Mouse (Mus musculus): Measurements from ENCODE around the gene Zc3h12b. TPM values are rescaled to one million over a fixed set of nuclear protein-coding genes. Genes with fewer than 3 reads are reported as not detected.

The Zc3h12b gene
- total RNA-seq (2012; rRNA removed) (under 0.01 and 0.04 TPM in 2 replicates), total RNA-seq (2014; rRNA removed) (not detected in 2 replicates), polyA plus RNA-seq (2012; ENCODE audit: insufficient read length, low read depth) (0.16 and 0.20 TPM in 2 replicates)

DNA sequence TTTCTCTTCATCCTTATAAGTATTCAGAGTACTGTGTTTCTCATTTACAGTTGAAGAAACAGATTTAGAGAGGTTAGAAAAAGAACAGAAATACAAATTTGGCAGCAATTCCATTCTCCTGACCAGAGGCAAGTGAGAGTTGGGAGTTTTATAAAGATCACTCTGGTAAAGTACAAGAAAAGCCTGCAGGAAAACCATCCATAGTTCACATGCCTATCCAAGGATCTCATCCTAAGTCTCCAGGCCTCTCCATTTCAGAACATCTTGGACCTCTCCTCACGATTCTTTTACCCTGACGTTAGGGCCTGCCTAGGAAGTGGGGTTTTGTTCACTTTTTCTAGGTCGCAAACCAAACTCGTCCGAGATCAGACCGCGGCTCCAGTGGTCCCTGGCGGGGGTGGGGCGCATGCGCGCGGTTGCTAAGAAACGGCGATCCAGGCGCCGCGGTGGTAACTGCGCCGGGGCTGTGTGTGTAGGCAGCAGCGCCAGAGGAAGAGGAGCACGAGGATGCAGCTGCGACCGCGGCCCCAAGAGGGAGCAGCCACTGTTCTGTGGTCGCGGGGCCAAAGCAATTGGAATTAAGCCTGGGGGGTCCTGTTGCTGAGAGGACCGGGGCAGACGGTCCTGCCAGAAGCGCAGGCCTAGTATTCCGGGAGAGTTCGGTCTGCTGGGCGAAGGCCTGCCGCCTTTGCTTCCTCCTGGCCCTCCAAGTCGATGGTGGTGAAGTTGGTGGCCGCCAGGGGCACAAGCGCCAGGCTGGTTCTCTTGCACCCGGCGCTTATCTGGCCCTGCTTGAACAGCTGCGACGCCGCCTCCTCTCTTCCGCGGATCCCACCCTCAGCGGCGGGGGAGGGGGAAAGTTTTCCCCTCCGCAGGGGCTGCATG, at the start of gene Zc3h12b:
Gene Zc3h12b, plus strand, starts transcription at position 452 of the 885 bp plus-strand sequence.
- Histone ChIP-seq H3K27ac (ENCODE audit: insufficient read depth, low read depth) (no peak within 1 kb of the TSS), H3K79me2 (replicated peaks; ENCODE audit: control insufficient read depth, extremely low read depth, insufficient read depth, poor library complexity, severe bottlenecking) (no peaks in the 10 kb centered on the region), H3K36me3 (replicated peaks in 1 of 2; ENCODE audit: control insufficient read depth in 1 of 2, insufficient read depth in 1 of 2, low read length in 1 of 2) (no peaks in the 10 kb centered on the region), H3K4me2 (ENCODE audit: insufficient read depth, low read depth, poor library complexity, severe bottlenecking) (no peak within 1 kb of the TSS), H3K9ac (ENCODE audit: insufficient read depth, low read depth) (no peak within 1 kb of the TSS), H3K27me3 (replicated peaks) (no peaks in the 10 kb centered on the region), H3K4me1 (ENCODE audit: control insufficient read depth in 1 of 2, insufficient read depth in 2 of 2) (no peaks in the 10 kb centered on the region), H3K4me3 (replicated peaks in 1 of 3; ENCODE audit: low read depth in 2 of 3, low read length in 2 of 3, poor library complexity in 1 of 3) (no peak within 1 kb of the TSS), H3K9me3 (replicated peaks; ENCODE audit: low read length) (no peaks in the 10 kb centered on the region)
- no peak for DNase-seq (ENCODE audit: extremely low read depth)
- TF ChIP-seq ZKSCAN1 (IDR thresholded peaks at IDR 0.05; ENCODE audit: borderline replicate concordance, low read depth, low read length) (no peak), TCF12 (IDR thresholded peaks at IDR 0.05; ENCODE audit: low read depth, low read length) (no peak), SMC3 (IDR thresholded peaks at IDR 0.05; ENCODE audit: low read depth, low read length) (no peak), ELF1 (IDR thresholded peaks at IDR 0.05; ENCODE audit: low read depth, low read length) (no peak), RCOR1 (conservative IDR thresholded peaks at IDR 0.05; ENCODE audit: low read depth, low read length) (no peak), EP300 (IDR thresholded peaks at IDR 0.05; ENCODE audit: low read length) (no peak), IRF4 (IDR thresholded peaks at IDR 0.05; ENCODE audit: low read depth, low read length) (no peak), CHD2 (IDR thresholded peaks at IDR 0.05; ENCODE audit: low read length) (no peak)
- in situ Hi-C loops (cut with MboI; ENCODE audit: low pct_ligation_motif_present, low pct_unique_long_range_greater_than_20kb, low sequenced_read_pairs): no loop called here
- dilution Hi-C loops (cut with MboI; ENCODE audit: extremely low pct_ligation_motif_present, extremely low pct_unique_long_range_greater_than_20kb, low sequenced_read_pairs): no loop called here

DNA sequence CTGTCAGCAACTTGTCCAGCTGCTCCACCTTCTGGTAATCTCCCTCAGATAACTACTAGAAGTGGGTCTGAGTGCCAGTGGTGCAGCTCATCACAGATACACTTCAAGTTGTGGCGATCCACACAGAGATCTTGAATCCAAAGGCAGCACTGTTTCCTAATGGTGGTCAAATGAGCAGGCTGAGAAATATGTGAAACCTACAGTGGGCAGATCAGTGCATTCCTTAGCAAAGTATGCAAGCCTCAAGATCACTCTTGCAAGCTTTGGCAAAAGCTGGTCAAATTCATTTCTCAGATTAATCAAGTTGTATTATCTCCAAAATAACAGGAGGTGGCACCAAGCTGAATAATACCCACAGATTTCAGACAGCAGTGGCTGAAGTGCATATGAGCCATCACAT, 29.3 kb upstream of the Zc3h12b start:
- Histone ChIP-seq H3K27me3 (replicated peaks) (no peaks in the 10 kb centered on the region), H3K27ac (ENCODE audit: insufficient read depth, low read depth) (no peak overlapping the region), H3K9ac (ENCODE audit: insufficient read depth, low read depth) (no peak overlapping the region), H3K4me3 (replicated peaks in 1 of 3; ENCODE audit: low read depth in 2 of 3, low read length in 2 of 3, poor library complexity in 1 of 3) (no peak overlapping the region), H3K79me2 (replicated peaks; ENCODE audit: control insufficient read depth, extremely low read depth, insufficient read depth, poor library complexity, severe bottlenecking) (no peaks in the 10 kb centered on the region), H3K4me1 (ENCODE audit: control insufficient read depth in 1 of 2, insufficient read depth in 2 of 2) (no peaks in the 10 kb centered on the region), H3K36me3 (replicated peaks in 1 of 2; ENCODE audit: control insufficient read depth in 1 of 2, insufficient read depth in 1 of 2, low read length in 1 of 2) (no peaks in the 10 kb centered on the region), H3K9me3 (replicated peaks; ENCODE audit: low read length) (no peaks in the 10 kb centered on the region), H3K4me2 (ENCODE audit: insufficient read depth, low read depth, poor library complexity, severe bottlenecking) (no peak overlapping the region)
- TF ChIP-seq CHD2 (IDR thresholded peaks at IDR 0.05; ENCODE audit: low read length) (no peak), NRF1 (IDR thresholded peaks at IDR 0.05; ENCODE audit: low read depth, low read length) (no peak), SIN3A (IDR thresholded peaks at IDR 0.05; ENCODE audit: low read length) (no peak), ELF1 (IDR thresholded peaks at IDR 0.05; ENCODE audit: low read depth, low read length) (no peak)
- no peak for DNase-seq (ENCODE audit: extremely low read depth)
- in situ Hi-C loops (cut with MboI; ENCODE audit: low pct_ligation_motif_present, low pct_unique_long_range_greater_than_20kb, low sequenced_read_pairs): no loop called here
- dilution Hi-C loops (cut with MboI; ENCODE audit: extremely low pct_ligation_motif_present, extremely low pct_unique_long_range_greater_than_20kb, low sequenced_read_pairs): no loop called here

GRCm38 (mm10) chrX:95687119-95687518, 24.4 kb upstream of the Zc3h12b start:
- H3K9me3 ChIP-seq (replicated peaks; ENCODE audit: low read length): no peaks in the 10 kb centered on the region
- no peak overlapping the region for H3K9ac ChIP-seq (ENCODE audit: insufficient read depth, low read depth)
- DNase-seq (ENCODE audit: extremely low read depth): peak; percentile 3
- dilution Hi-C loops (cut with MboI; ENCODE audit: extremely low pct_ligation_motif_present, extremely low pct_unique_long_range_greater_than_20kb, low sequenced_read_pairs) (no loop called here), in situ Hi-C loops (cut with MboI; ENCODE audit: low pct_ligation_motif_present, low pct_unique_long_range_greater_than_20kb, low sequenced_read_pairs) (no loop called here)
- no peaks in the 10 kb centered on the region for H3K4me1 ChIP-seq (ENCODE audit: control insufficient read depth in 1 of 2, insufficient read depth in 2 of 2)
- no peaks in the 10 kb centered on the region for H3K27me3 ChIP-seq (replicated peaks)
- no peaks in the 10 kb centered on the region for H3K79me2 ChIP-seq (replicated peaks; ENCODE audit: control insufficient read depth, extremely low read depth, insufficient read depth, poor library complexity, severe bottlenecking)
- H3K27ac ChIP-seq (ENCODE audit: insufficient read depth, low read depth): no peak overlapping the region
- no peaks in the 10 kb centered on the region for H3K36me3 ChIP-seq (replicated peaks in 1 of 2; ENCODE audit: control insufficient read depth in 1 of 2, insufficient read depth in 1 of 2, low read length in 1 of 2)
- TF ChIP-seq NELFE (IDR thresholded peaks at IDR 0.05; ENCODE audit: low read depth, low read length): no peak
- no peak for TF ChIP-seq MAFK (IDR thresholded peaks at IDR 0.05; ENCODE audit: insufficient replicate concordance, low read length)
- no peak for TF ChIP-seq ZMIZ1 (IDR thresholded peaks at IDR 0.05; ENCODE audit: low read depth, low read length)
- TF ChIP-seq MAZ (IDR thresholded peaks at IDR 0.05; ENCODE audit: low read depth, low read length): no peak
- no peak for TF ChIP-seq KAT2A (IDR thresholded peaks at IDR 0.05; ENCODE audit: insufficient replicate concordance, low read length)
- no peak for TF ChIP-seq TBP (conservative IDR thresholded peaks at IDR 0.05; ENCODE audit: low read depth, low read length)
- TF ChIP-seq RAD21 (IDR thresholded peaks at IDR 0.05; ENCODE audit: low read depth, low read length): peak; percentile 52
- TF ChIP-seq SMC3 (IDR thresholded peaks at IDR 0.05; ENCODE audit: low read depth, low read length): peak; percentile 25; the same call in 1 of the 2 replicates
- no peak for TF ChIP-seq IRF4 (IDR thresholded peaks at IDR 0.05; ENCODE audit: low read depth, low read length)
- no peak for TF ChIP-seq NRF1 (IDR thresholded peaks at IDR 0.05; ENCODE audit: low read depth, low read length)
- no peak for TF ChIP-seq PAX5 (IDR thresholded peaks at IDR 0.05; ENCODE audit: low read length)
- peak in 1 of 2 experiments; percentile 51; a peak in 2 of 4 replicates for TF ChIP-seq CTCF (conservative IDR thresholded peaks at IDR 0.05 in 1 of 2, IDR thresholded peaks at IDR 0.05 in 1 of 2; ENCODE audit: low read depth in 2 of 2, low read length in 2 of 2)
- no peak overlapping the region for H3K4me3 ChIP-seq (replicated peaks in 1 of 3; ENCODE audit: low read depth in 2 of 3, low read length in 2 of 3, poor library complexity in 1 of 3)
- H3K4me2 ChIP-seq (ENCODE audit: insufficient read depth, low read depth, poor library complexity, severe bottlenecking): no peak overlapping the region
